Mouse (Mus musculus) cerebellum, postnatal 10 days (tissue): ENCODE measurements around the gene Sez6l.
A peak's percentile ranks its signal among the peaks of the same experiment; 100 is the strongest.
"Not testable (repeated sequence)": the region's sequence is repeated elsewhere in the genome, so short reads cannot be mapped to it uniquely, and the experiment has no call there.

Experiments
- DNase-seq, 2 experiments: peaks; one replicate each; pipeline ENCODE4 v3.0.0; 2021; ENCODE audit warnings: mixed read lengths in 2 of 2

The Sez6l gene

DNA sequence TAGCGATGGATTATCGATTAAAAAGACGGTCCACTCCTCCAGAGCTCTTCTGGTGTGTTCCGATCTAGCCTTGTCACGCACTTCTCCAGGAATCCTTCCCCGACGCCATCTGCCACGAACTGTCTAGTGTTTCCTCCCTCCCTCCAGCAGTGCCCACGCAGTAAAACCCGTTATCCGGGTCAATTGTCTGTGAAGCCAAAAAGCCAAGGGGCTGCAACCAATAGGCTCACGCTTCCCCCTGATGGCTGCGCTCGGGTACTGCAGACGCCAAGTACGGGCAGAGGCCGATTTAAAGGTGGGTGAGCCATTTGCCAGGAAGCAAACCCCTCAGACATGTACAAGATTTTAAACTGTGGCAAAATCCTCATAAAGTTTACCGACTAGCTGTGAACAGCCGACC lies 148.0 kb downstream of the Sez6l start:
- peak; percentile 94 to 95 for DNase-seq

DNA sequence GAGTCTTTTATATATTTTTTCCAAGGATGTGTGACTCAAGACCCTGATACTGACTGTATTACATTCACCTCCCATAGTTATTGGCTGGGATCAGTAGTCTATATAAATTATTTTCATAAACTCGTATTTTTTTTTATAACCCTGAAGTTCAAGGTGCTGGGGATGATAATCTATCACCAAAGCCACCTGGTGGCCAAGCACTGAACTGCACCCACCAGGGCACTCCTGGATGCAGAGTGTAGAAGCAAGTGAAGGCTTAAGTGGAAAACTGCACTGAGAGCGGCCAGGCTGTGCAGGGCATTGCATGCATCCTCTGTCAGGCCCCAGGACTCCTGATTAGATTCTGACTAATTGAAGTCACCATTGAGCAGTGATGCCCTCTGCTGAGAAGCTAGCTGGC lies 149.7 kb downstream of the Sez6l start:
- peak; percentile 94 to 98 for DNase-seq

DNA sequence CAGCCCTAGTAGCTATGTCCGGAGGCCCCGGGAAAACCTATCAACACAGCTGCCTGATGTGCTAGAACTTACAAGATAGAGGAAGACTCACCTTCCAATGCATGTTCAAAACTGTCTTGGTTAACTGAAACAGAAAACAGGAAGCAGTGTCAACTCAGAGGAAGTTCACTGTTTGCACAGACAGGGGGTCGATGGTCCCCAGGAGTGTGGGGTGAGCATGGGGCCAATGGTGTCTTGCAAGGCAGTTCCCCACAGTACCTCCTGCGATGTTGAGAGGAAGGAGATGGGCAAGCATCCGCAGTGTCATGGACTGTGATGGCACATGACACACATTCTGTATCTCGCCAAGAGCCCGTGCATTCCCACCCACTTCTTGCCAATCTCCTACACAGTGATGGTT lies 150.3 kb downstream of the Sez6l start:
- no peak for DNase-seq

DNA sequence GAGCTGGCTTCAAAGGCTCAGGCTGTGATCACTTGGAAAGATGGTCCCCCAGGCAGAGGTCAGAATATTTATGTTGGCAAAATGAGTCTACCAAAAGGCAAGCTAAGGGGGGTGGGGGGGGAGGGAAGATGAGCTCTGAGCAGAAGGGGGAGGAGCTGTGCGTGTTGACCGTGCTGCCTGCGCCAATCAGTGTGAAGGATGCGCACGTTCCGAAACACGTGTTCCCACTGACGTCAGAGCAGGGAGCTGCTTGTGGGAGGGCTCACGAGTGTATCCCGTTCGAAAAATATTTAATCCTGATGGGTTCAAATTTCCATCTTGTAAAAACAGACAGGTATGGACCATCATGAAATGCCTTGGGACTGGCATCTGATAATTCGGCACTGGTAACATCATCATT lies 157.4 kb downstream of the Sez6l start:
- no peak for DNase-seq

GRCm38 (mm10) chr5:112418023-112418422 lies 159.0 kb downstream of the Sez6l start:
- peak; percentile 83 to 86 for DNase-seq

- DNase-seq = peak in 1 of 2 experiments; percentile 49
These were observed 160.3 kb downstream of the Sez6l start for GRCm38 (mm10) chr5:112416673-112417072.

DNA sequence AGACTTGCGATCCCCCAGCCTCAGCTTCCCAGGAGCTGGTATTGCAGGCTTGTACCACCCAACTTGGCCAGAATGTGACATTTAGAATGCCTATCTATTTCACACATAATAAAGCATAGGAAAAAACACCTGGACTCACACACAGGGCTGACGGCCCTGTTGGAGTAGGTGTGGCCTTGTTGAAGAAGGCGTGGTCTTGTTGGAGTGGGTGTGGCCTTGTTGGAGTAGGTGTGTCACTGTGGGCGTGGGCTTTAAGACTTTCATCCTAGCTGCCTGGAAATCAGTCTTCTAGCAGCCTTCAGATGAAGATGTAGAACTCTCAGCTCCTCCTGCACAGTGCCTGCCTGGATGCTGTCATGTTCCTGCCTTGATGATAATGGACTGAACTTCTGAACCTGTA lies 164.2 kb downstream of the Sez6l start:
- DNase-seq = not testable (repeated sequence)

GRCm38 (mm10) chr5:112411514-112412335 lies 165.3 kb downstream of the Sez6l start:
- DNase-seq = peak in 1 of 2 experiments; percentile 44

DNA sequence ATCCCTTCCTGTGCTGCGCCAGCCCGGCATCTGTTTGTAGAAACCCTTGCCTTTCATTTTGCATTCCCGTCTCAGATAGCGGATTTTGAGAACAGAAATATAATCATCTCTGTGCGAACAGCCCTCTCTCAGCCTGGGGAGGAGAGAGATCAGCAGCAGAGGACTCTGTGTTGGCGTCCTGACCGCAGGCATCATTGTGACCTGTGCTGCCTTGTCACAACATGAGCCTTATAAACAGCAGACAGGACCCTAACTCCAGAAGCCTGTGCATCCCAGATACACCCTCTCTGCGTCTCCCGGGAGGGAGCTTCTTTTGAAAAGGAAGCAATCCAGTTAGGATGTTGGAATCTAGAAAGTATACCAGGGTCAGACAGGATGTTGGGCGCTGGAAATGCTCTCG lies 165.9 kb downstream of the Sez6l start:
- DNase-seq = peak in 1 of 2 experiments; percentile 56

DNA sequence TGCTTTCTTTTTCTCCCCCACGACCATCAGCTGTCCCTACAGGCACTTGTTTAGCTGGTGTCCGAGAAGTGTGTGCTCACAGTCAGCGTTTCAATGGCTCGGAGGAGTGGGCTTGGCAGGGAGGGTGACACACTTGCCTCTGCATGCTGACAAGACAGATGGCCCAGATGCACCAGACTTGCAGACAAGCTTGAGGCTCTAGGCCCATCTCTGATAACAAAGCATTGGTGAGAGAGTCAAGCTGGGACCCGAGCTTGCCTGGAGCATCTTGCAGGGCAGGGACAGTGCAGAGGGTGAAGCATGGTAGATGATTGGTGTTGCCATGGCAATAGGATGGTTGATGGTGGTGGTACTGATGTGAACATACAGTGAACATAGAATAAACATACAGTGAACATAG lies 167.7 kb downstream of the Sez6l start:
- DNase-seq = peak; percentile 67 to 78

- DNase-seq = peak; percentile 38
These were observed 171.0 kb downstream of the Sez6l start for GRCm38 (mm10) chr5:112406017-112406416.

GRCm38 (mm10) chr5:112402437-112402836 lies 174.5 kb downstream of the Sez6l start:
- no peak for DNase-seq

DNA sequence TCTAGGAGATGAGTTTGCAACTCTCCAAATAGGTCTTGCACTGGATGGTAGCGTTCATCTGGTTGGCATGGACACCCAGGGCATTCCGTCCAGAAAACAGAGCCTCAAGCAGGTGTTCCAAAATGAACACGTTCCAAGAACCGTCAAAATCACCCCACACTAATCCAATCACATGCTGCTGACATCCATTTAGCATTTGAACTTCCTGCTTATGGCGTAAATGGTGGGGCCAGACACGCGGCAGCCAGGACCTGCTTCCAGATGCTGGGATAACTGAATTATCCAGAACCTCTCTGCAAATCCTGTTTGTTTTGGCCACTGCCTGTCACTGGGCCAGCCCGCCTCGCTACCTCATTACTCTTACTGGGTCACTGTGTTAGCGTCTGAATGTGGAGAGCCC lies 177.7 kb downstream of the Sez6l start:
- peak; percentile 49 to 63 for DNase-seq

DNA sequence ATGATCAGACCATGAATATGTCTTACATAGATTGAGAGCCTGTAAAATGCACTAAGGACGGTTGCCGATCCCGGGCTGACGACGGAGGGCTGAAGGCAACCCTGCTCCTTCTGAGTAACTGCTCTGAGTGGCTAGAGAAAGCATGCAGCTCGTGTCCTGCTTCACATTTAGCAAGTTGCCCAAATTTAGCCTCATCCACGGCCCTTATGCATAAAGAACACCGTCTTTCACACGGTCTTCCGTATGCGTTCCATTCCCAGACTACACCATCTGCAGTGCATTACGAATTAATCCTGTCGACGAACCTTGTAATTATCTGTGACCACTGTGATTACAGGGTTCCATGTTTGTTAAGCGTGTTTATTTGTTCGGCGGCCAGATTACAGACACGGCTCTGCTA lies 180.9 kb downstream of the Sez6l start:
- peak in 1 of 2 experiments; percentile 11 for DNase-seq

DNA sequence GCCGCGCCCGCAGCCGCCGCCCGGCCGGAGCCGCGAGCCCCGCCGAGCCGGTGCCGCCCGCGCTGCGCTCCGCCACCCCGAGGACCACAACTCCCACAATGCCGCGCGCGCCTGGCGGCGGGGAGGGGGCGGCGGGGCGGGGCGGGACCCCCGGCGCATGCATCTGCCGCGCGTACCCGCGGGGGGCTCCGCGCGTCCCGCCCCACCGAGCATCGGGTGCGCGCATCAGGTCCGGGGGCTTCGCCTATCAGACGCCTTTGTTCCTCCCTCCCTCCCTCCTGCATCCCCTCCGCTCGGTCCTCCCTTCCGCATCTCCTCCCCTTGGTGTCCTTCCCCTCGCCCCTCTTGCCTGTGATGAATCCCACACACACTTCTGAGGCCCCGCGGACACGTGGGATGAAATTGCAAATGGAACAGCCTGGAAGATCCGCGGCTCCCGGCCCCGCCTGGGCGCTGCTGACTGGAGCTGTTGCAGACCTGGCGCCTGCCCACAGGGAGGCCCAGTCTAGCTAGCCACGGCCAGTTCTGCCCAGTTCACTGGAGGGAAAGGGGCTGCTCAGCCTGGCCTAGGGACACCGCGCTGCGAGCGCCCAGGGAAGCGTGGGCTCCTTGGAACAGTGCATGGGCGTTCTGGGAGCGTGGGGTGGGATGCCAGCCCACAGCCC lies 182.1 kb downstream of the Sez6l start, which contains the start of gene Asphd2:
Asphd2 (minus strand) TSS at position 88 of the 665 bp plus-strand sequence.
- DNase-seq = peak; percentile 89 to 90

- no peak for DNase-seq
These were observed 182.6 kb downstream of the Sez6l start for GRCm38 (mm10) chr5:112394415-112394763.

- DNase-seq = peak in 1 of 2 experiments; percentile 47
These were observed 183.1 kb downstream of the Sez6l start for GRCm38 (mm10) chr5:112393741-112394414.

GRCm38 (mm10) chr5:112391676-112392323 lies 185.2 kb downstream of the Sez6l start:
- peak; percentile 68 to 79 for DNase-seq

DNA sequence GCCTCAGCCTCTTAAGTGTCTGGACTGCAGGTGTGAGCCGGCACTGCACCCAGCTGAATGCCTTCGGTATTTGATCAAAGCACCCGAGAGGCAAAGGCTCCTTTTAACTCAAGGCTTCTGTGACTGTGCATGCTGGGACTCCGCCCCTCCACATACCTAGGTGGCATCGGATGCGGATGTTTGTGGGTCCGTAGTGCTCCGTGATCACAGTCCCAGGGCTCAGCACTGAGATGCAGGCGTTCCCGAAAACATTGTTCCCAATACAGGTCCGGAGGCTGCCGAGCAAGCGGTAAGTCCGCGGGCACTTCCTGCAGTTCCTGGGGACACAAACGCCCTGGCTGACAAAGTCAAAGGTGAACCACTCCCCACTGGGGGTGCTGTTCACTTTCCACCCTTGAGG lies 186.0 kb downstream of the Sez6l start:
- DNase-seq = no peak

DNA sequence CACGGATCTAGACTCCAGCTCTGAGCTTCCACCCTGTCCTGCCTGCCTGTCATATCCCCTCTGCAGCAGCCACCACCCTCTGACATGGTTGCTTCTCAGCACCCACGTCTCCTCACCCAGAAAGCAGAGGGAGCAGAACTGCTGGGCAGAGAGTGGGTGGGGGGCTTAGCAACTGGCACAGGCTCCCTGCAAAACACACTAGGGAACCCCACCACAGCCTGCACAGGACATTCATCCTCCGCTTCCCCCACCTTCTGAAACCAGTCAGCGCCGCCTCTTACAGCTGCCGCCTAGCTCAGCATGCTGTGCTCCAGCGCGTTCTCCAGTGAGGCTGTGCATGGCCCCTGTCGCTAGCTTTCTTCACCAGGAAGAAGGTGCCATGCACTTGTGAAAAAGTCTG lies 187.6 kb downstream of the Sez6l start:
- peak in 1 of 2 experiments; percentile 42 for DNase-seq

- peak in 1 of 2 experiments; percentile 2 for DNase-seq
These were observed 191.0 kb downstream of the Sez6l start for GRCm38 (mm10) chr5:112385973-112386372.

DNA sequence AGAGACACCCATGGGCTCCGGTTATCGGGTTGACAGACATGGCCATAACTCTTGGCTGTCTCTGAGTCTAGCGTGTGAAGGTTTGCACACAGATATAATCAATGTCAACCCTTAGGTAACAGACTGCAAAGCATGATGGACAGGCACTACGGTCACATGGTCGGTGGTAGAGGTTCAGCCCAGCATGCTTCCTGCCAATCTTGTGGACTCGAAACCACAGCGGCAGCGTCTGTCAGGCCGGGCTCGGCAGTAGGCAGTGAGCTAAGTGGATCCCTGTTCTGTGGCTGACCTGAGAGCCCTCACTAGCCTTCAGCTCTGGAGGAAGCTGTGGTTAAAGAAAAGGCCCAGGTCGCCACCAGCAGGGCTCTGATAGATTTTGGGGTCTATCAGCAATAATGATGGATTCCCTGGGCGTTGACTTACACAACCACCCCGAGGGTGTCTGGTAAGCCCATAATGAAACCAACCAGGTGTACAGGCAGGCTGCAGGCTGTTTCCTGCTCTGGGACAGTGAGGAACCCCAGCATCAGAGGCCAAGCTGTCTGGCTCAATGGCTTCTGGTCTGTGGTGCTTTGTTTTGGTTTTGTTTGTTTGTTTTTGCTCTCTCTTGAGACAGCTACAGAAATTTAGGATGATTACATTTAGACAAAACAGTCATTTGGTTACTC lies 192.0 kb downstream of the Sez6l start:
- no peak for DNase-seq
